Mouse (Mus musculus) bone marrow macrophage, adult 2 months (primary cell): ENCODE measurements around the gene Ptpn18.

Experiments used
- CTCF ChIP-seq: IDR thresholded peaks from 2 replicates; pipeline ENCODE4 v1.5.1; 2012; ENCODE audit warnings: low read depth, mild to moderate bottlenecking, low read length, moderate library complexity
- POLR2A ChIP-seq: IDR thresholded peaks from 2 replicates; pipeline ENCODE4 v1.6.1; 2012; ENCODE audit warnings: mild to moderate bottlenecking, low read depth, low read length, borderline replicate concordance

DNA sequence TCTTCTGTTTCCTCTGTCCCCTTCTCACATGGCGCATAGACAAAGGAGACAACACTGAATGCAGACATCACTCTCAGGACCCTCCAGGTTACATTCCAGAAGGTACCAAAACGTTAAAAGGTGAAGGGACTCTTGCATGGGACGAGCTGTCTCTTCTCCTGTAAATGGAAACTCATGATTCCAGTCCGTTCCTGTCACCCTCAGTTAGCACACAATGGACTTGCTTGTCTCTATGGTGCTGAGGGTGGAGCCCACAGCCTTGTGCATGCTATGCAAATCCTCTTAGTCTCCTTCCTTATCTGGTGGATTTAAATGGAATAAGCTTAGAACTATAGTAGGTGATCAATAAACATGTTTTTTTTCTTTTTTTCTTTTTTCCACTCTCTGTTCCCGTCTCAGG is 10.2 kb downstream of the Ptpn18 start:
- TF ChIP-seq CTCF: no peak
- TF ChIP-seq POLR2A: no peak
